Mouse (Mus musculus) lung, adult 18-20 months (tissue): Measurements from ENCODE around the gene Gps1.
"Not testable (repeated sequence)": the region's sequence is repeated elsewhere in the genome, so short reads cannot be mapped to it uniquely, and the experiment has no call there.

Experiments
- DNase-seq, 2 experiments: peaks; one replicate each; pipeline ENCODE4 v3.0.0; 2022; ENCODE audit warnings: mixed read lengths in 2 of 2

The Gps1 gene

GRCm38 (mm10) chr11:120788460-120788859, 4.4 kb downstream of the Gps1 start:
- DNase-seq = not testable (repeated sequence)

DNA sequence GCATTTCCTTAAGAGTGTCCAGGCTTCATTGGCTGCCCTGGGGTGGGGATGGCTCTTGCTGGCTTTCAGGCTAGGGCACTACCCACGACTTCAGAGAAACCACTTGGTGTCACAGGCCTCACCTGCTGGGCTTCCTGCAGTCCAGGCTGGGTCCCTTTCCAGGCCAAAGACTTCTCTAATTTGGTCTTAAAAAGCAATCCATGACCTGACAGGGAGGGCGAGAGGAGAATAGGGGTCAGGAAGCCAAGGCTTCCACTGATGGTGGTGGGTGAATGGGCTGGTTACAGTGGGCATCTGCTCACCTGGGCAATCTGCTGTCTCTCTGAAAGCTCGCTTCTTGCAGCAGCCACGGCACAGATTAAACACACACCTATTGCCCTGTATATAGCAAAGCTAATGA, 5.3 kb downstream of the Gps1 start:
- DNase-seq = no peak

- no peak for DNase-seq
Measured at GRCm38 (mm10) chr11:120789810-120790209, 5.7 kb downstream of the Gps1 start.

- DNase-seq = no peak
Measured at GRCm38 (mm10) chr11:120792652-120793051, 8.6 kb downstream of the Gps1 start.

DNA sequence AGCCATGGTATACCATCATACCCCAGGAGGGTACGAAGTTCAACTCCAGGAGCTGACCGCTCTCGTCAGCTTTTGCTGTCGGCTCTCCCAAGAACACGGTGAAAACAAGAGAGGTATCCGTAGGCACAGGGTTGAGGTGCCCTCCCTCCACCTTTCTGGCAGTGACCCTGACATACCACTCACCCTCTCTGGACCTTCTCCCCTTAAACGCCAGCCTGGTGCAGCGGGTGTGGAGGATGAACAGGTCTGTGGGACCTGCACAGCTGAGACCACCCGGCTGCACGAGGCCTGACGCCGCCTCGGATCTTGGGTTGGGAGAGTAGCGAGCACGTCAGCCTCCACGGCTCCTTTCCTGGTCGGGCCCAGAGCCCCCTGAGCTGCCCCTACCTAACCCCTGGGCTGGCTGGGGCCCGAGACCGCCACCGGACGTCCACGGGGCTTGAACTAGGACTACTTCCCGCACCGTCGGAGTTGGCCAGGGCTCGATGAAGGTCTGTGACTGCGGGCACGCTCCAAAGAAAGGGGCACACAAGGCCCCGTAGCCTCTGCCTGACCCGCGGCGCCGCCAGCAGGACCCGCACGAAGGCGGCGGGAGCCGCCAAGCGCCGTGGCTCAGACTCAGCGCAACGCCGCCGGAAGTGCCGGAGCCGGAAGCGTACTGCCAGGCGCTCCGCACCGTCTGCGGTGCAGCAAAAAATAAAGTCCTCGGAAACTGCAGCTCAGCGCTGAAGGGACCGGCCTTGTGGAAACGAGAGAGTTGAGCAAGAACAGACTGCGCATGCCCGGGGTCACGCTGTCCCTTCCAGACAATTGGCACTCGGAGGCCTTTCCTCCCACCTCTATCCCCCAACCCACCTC, 11.9 kb downstream of the Gps1 start, which contains the start of gene Dus1l:
TSS of gene Dus1l (minus strand) at position 648 of the 858 bp plus-strand sequence.
- peak; percentile 95 to 96 for DNase-seq

- DNase-seq = no peak
Measured at GRCm38 (mm10) chr11:120796614-120796946, 12.5 kb downstream of the Gps1 start.

DNA sequence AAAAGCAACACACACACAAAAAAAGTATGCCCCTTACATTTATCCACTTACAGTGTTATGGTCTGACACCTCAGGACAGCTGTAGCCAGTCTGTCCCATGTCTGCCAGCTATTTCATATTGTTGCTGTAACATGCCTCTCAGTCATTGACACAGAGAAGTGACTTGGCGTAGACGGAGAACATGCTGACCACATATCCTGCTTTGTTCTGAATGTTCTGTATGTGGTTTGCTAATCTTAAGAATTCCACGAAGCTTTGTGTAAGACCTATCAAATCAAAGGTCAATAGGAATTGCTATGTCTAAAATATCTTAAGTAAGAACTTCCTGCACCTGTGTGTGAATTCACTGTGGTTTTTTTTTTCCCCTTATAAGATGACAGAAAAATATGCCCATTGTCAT, 14.2 kb downstream of the Gps1 start:
- no peak for DNase-seq

GRCm38 (mm10) chr11:120799316-120799890, 15.3 kb downstream of the Gps1 start:
- DNase-seq = peak; percentile 34 to 42

- peak; percentile 90 to 93 for DNase-seq
Measured at GRCm38 (mm10) chr11:120800061-120800904, 16.2 kb downstream of the Gps1 start.

DNA sequence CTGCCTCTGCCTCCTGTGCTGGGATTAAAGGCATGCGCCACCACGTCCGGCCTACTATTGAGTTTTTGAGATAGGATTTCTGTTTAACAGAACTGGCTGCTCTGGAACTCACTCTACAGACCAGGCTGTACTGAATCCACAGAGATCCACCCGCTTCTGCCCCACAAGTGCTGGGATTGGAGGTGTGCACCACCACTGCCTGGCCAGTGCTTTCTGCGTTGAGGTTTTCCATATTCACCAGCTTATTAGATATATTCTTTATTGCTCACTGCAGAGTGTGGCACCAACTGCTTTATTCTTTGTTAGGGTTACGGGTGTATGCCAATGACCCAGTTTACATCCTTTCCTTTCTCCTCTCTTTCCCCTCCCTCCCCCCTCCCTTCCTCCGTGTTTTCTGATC, 20.2 kb downstream of the Gps1 start:
- no peak for DNase-seq

GRCm38 (mm10) chr11:120804769-120805168, 20.7 kb downstream of the Gps1 start:
- no peak for DNase-seq

DNA sequence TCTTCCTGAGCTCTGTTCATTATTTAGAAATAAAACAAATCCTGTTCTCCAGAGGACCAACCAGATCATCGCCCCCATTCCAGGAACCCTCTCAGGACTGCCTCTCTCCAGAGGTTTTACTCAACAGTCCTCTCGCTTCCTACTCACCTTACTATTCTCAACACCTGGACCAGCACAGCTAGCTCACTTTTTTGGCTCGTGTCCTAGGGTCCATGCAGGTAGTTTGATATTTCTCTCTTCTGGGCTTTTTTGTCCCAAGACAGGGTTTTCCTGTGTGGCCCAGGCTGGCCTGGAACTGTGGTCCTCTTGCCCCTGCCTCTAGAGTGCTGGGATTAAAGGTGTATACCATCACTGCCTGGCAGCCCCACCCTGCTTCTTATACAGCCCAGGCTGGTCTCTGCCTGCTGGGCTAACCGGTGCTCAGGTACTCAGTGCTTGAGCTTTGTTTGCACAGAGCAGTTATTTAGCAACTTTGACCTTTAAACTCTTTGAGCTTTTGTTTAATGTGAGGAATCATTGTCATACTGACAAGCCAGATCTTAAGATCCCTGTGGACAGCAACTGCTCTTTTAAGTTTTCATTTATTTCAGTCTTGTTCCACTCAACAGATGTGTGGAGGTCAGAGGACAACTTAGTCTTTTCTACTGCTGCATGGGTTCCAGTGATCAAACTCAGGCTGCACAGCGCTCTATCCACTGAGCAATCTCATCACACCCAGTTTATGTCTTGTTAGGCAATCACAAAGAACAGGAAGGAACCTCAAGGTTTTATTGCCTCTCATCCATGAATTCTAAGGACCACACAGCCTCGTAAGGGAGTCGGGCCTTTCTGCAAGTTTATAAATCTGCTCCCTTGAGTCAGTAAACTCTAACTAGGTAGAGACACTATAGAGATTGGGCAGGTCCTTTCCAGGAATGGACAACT, 21.6 kb downstream of the Gps1 start:
- DNase-seq = no peak

DNA sequence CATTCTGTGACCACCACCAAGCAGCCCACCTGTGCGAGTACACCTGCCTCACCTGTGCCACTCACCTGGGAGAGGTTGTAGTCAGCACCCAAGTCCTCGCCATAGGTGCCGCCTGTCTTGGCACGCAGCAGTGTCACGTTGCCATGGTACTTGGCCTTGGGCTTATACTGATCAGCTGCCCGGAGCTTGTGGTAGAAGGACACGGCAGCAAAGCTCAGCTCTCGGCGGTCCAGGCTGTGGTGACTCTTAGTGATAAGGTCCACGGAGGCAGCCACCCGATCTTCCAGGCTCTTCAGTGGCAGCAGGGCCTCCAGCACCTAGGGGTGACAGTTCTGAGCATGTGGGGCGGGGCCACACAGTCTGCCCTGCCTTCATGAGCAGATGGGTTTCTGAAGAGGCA, 23.9 kb downstream of the Gps1 start:
- DNase-seq = no peak

DNA sequence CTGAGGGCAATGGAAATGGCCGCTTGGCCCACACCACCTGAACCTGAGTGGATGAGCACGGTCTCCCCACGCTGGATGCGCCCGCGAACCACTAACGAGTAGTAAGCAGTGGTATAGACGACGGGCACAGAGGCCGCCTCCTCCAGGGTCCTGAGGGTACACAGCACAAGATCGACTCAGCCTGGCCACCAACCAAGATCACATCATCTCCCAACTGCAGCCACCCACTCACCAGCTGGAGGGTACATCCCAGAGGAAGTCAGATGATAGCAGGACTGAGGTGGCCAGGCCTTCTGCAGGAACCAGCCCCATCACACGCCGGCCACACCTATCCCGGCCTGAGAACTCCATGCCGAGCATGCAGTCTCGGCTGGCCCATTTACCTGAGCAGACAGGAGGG, 28.0 kb downstream of the Gps1 start:
- DNase-seq = no peak

- DNase-seq = no peak
Measured at GRCm38 (mm10) chr11:120817358-120817757, 33.3 kb downstream of the Gps1 start.

GRCm38 (mm10) chr11:120818251-120818650, 34.2 kb downstream of the Gps1 start:
- DNase-seq = no peak

GRCm38 (mm10) chr11:120819556-120819955, 35.5 kb downstream of the Gps1 start:
- no peak for DNase-seq

DNA sequence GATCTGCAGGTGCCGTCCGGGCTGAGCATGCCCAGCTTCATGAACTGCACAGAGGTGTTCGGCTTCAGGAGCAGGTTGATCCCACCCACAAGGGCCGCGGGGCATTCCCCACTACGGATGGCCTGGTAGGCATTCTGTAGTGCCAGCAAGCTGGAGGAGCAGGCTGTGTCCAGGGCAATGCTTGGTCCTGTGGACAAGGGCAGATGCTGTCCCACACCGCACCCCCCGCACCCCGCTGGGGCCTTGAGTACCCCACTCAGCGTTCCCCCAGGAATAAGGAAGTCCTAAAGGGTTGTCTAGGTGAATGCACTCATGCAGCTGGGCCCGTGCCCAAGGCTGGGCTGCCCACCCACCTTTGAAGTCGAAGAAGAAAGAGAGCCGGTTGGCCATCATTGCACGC, 36.5 kb downstream of the Gps1 start:
- no peak for DNase-seq

GRCm38 (mm10) chr11:120821076-120821922, 37.2 kb downstream of the Gps1 start:
- DNase-seq = peak; percentile 44 to 79

DNA sequence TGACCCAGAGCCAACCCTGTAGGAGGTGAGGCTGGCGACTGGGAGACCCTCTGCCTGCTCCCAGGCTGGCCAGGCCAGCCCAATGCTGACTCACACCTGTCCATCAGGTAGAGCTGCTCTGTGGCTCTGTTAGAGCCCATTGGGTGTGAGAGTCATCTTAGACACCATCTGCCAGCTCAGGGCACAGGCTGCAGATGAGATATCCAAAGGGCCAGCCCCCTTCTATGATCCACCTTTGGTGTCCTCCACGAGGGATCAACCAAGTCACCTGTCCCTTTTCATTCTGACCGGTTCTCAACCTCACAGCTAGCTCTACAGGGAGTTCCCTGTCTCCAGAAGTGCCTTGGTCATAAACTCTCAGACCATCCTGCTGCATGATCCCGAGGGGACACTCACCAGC, 38.2 kb downstream of the Gps1 start:
- no peak for DNase-seq

DNA sequence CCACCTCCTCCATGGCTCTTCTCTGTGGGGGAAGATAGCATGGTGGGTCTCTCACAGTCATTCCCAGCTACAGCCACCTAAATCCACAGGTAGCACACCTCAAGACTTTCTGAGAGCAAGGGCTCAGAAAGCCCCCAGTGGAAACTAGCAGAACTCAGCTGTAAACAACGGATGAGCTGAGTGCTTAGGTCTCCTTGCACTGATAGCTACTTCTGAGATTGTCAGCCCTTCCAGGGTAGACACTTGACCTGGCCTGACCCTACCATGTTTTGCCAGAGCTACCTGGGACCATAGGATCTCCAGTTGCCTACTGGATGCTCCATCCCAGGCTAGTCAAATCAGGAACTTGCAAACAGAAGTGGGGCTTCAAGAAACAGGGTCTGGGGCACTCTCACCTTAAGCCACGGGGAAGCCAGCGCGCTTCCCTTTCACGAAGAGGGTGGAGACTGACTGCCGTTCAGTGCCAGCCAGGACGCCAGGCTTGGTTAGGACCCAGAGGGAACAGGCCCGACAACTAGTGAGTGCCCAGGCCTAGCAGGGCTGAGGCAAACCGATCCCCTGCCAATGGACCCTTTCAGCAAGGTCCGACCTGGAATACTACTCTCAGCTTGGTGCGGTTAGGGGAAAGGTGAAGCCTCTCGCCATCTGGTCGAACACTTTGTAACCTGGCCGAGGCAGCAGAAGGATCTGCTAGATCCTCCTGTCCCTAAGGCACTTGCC, 38.9 kb downstream of the Gps1 start:
- no peak for DNase-seq
